Mouse (Mus musculus): ENCODE data around the gene Dab2ip. TPM values are rescaled to one million over a fixed set of nuclear protein-coding genes. Genes with fewer than 3 reads are reported as not detected.

Dab2ip gene
- polyA plus RNA-seq, 1 experiment from 2014 or later: 60.0 TPM

GRCm38 (mm10) chr2:35715485-35715884, 157.4 kb downstream of the Dab2ip start:
- no peak overlapping the region for H3K27ac ChIP-seq

GRCm38 (mm10) chr2:35716175-35716574, 158.1 kb downstream of the Dab2ip start:
- Histone ChIP-seq H3K9me3 (no peaks in the 10 kb centered on the region), H3K4me2 (no peak overlapping the region), H3K4me1 (peaks cover 10% of the 10 kb centered on the region; the same call in 1 of the 2 replicates), H3K27me3 (replicated peaks) (no peaks in the 10 kb centered on the region), H3K9ac (no peak overlapping the region), H3K4me3 (replicated peaks) (no peak overlapping the region), H3K36me3 (peaks cover 73% of the 10 kb centered on the region), H3K27ac (no peak overlapping the region)
- WGBS: 58% methylated on average over 1 of the region's 1 CpGs
- no peak for ATAC-seq (ENCODE audit: insufficient read depth, low FRiP score, low read depth)

More at GRCm38 (mm10) chr2:35715485-35715884, 157.4 kb downstream of the Dab2ip start:
- Histone ChIP-seq H3K4me1 (peaks cover 10% of the 10 kb centered on the region; the same call in 1 of the 2 replicates), H3K36me3 (peaks cover 73% of the 10 kb centered on the region), H3K9ac (no peak overlapping the region), H3K27me3 (replicated peaks) (no peaks in the 10 kb centered on the region), H3K9me3 (no peaks in the 10 kb centered on the region), H3K4me2 (no peak overlapping the region), H3K4me3 (replicated peaks) (no peak overlapping the region)
- 80% methylated on average over 3 of the region's 3 CpGs for whole genome bisulfite sequencing
- no peak for ATAC-seq (ENCODE audit: insufficient read depth, low FRiP score, low read depth)

GRCm38 (mm10) chr2:35718003-35718500, 160.0 kb downstream of the Dab2ip start:
- no peak for ATAC-seq (ENCODE audit: insufficient read depth, low FRiP score, low read depth)
- Histone ChIP-seq H3K27ac (no peak overlapping the region), H3K4me1 (peaks cover 10% of the 10 kb centered on the region; the same call in 1 of the 2 replicates), H3K4me3 (replicated peaks) (no peak overlapping the region), H3K4me2 (no peak overlapping the region), H3K27me3 (replicated peaks) (no peaks in the 10 kb centered on the region), H3K9me3 (no peaks in the 10 kb centered on the region), H3K36me3 (peaks cover 75% of the 10 kb centered on the region), H3K9ac (no peak overlapping the region)
- 79% methylated on average over 5 of the region's 5 CpGs for WGBS

GRCm38 (mm10) chr2:35718662-35719061, 160.6 kb downstream of the Dab2ip start:
- no peaks in the 10 kb centered on the region for H3K9me3 ChIP-seq
- H3K9ac ChIP-seq: no peak overlapping the region
- H3K4me2 ChIP-seq: no peak overlapping the region
- H3K27ac ChIP-seq: no peak overlapping the region
- peaks cover 10% of the 10 kb centered on the region; the same call in 1 of the 2 replicates for H3K4me1 ChIP-seq
- H3K4me3 ChIP-seq (replicated peaks): no peak overlapping the region
- WGBS: 93% methylated on average over 9 of the region's 9 CpGs
- no peak for ATAC-seq (ENCODE audit: insufficient read depth, low FRiP score, low read depth)
- no peaks in the 10 kb centered on the region for H3K27me3 ChIP-seq (replicated peaks)
- peaks cover 79% of the 10 kb centered on the region for H3K36me3 ChIP-seq

GRCm38 (mm10) chr2:35719230-35720005, 161.4 kb downstream of the Dab2ip start:
- H3K4me2 ChIP-seq: no peak overlapping the region
- H3K36me3 ChIP-seq: peaks cover 78% of the 10 kb centered on the region
- H3K4me1 ChIP-seq: peaks cover 7% of the 10 kb centered on the region; the same call in 1 of the 2 replicates
- WGBS: 87% methylated on average over 12 of the region's 12 CpGs
- H3K9me3 ChIP-seq: no peaks in the 10 kb centered on the region
- H3K9ac ChIP-seq: no peak overlapping the region
- no peak overlapping the region for H3K4me3 ChIP-seq (replicated peaks)
- H3K27me3 ChIP-seq (replicated peaks): no peaks in the 10 kb centered on the region
- no peak for ATAC-seq (ENCODE audit: insufficient read depth, low FRiP score, low read depth)
- H3K27ac ChIP-seq: no peak overlapping the region

GRCm38 (mm10) chr2:35720104-35720503, 162.0 kb downstream of the Dab2ip start:
- Histone ChIP-seq H3K9ac (no peak overlapping the region), H3K4me1 (no peaks in the 10 kb centered on the region), H3K27ac (no peak overlapping the region), H3K36me3 (peaks cover 77% of the 10 kb centered on the region), H3K4me3 (replicated peaks) (no peak overlapping the region), H3K4me2 (no peak overlapping the region), H3K9me3 (no peaks in the 10 kb centered on the region), H3K27me3 (replicated peaks) (no peaks in the 10 kb centered on the region)
- 91% methylated on average over 12 of the region's 12 CpGs for WGBS
- ATAC-seq (ENCODE audit: insufficient read depth, low FRiP score, low read depth): no peak

- Histone ChIP-seq H3K9ac (no peak overlapping the region), H3K36me3 (peaks cover 75% of the 10 kb centered on the region), H3K27ac (no peak overlapping the region), H3K4me1 (no peaks in the 10 kb centered on the region), H3K4me3 (replicated peaks) (no peak overlapping the region), H3K9me3 (no peaks in the 10 kb centered on the region), H3K4me2 (no peak overlapping the region), H3K27me3 (replicated peaks) (no peaks in the 10 kb centered on the region)
- ATAC-seq (ENCODE audit: insufficient read depth, low FRiP score, low read depth): no peak
- WGBS: 93% methylated on average over 13 of the region's 13 CpGs
These were observed 162.5 kb downstream of the Dab2ip start for GRCm38 (mm10) chr2:35720550-35720949.

- Histone ChIP-seq H3K4me2 (no peak overlapping the region), H3K27me3 (replicated peaks) (no peaks in the 10 kb centered on the region), H3K4me3 (replicated peaks) (no peak overlapping the region), H3K27ac (no peak overlapping the region), H3K36me3 (peaks cover 71% of the 10 kb centered on the region), H3K9me3 (no peaks in the 10 kb centered on the region), H3K9ac (no peak overlapping the region), H3K4me1 (no peaks in the 10 kb centered on the region)
- WGBS: 87% methylated on average over 9 of the region's 9 CpGs
- ATAC-seq (ENCODE audit: insufficient read depth, low FRiP score, low read depth): no peak
These were observed 162.9 kb downstream of the Dab2ip start for GRCm38 (mm10) chr2:35720956-35721355.

GRCm38 (mm10) chr2:35722821-35723220, 164.8 kb downstream of the Dab2ip start:
- H3K9ac ChIP-seq: no peak overlapping the region
- H3K36me3 ChIP-seq: peaks cover 67% of the 10 kb centered on the region
- no peaks in the 10 kb centered on the region for H3K27me3 ChIP-seq (replicated peaks)
- no peak for ATAC-seq (ENCODE audit: insufficient read depth, low FRiP score, low read depth)
- WGBS: 87% methylated on average over 9 of the region's 9 CpGs
- no peak overlapping the region for H3K27ac ChIP-seq
- no peaks in the 10 kb centered on the region for H3K9me3 ChIP-seq
- H3K4me2 ChIP-seq: no peak overlapping the region
- H3K4me3 ChIP-seq (replicated peaks): no peak overlapping the region
- no peaks in the 10 kb centered on the region for H3K4me1 ChIP-seq

- Histone ChIP-seq H3K9me3 (no peaks in the 10 kb centered on the region), H3K36me3 (peaks cover 66% of the 10 kb centered on the region), H3K4me2 (no peak overlapping the region), H3K27me3 (replicated peaks) (no peaks in the 10 kb centered on the region), H3K9ac (no peak overlapping the region), H3K4me1 (peaks cover 4% of the 10 kb centered on the region; the same call in 1 of the 2 replicates), H3K27ac (no peak overlapping the region), H3K4me3 (replicated peaks) (no peak overlapping the region)
- no peak for ATAC-seq (ENCODE audit: insufficient read depth, low FRiP score, low read depth)
- 94% methylated on average over 6 of the region's 6 CpGs for WGBS
These were observed 165.2 kb downstream of the Dab2ip start for GRCm38 (mm10) chr2:35723267-35723666.

- H3K4me3 ChIP-seq (replicated peaks): no peak overlapping the region
- peaks cover 8% of the 10 kb centered on the region for H3K4me1 ChIP-seq
- 92% methylated on average over 7 of the region's 7 CpGs for WGBS
- no peaks in the 10 kb centered on the region for H3K9me3 ChIP-seq
- H3K36me3 ChIP-seq: peaks cover 65% of the 10 kb centered on the region
- H3K27ac ChIP-seq: no peak overlapping the region
- H3K9ac ChIP-seq: no peak overlapping the region
- ATAC-seq (ENCODE audit: insufficient read depth, low FRiP score, low read depth): no peak
- no peaks in the 10 kb centered on the region for H3K27me3 ChIP-seq (replicated peaks)
- no peak overlapping the region for H3K4me2 ChIP-seq
These were observed 165.6 kb downstream of the Dab2ip start for GRCm38 (mm10) chr2:35723691-35724090.

GRCm38 (mm10) chr2:35728633-35729032, 170.6 kb downstream of the Dab2ip start:
- Histone ChIP-seq H3K9me3 (no peaks in the 10 kb centered on the region), H3K4me3 (replicated peaks) (no peak overlapping the region), H3K4me2 (no peak overlapping the region), H3K27ac (peak overlapping the region; percentile 48; the same call in 1 of the 2 replicates), H3K9ac (no peak overlapping the region), H3K27me3 (replicated peaks) (no peaks in the 10 kb centered on the region), H3K4me1 (peaks cover 20% of the 10 kb centered on the region), H3K36me3 (peaks cover 31% of the 10 kb centered on the region)
- WGBS: 31% methylated on average over 5 of the region's 5 CpGs
- ATAC-seq (ENCODE audit: insufficient read depth, low FRiP score, low read depth): no peak
